Mouse (Mus musculus) right cerebral cortex, adult 18-20 months (tissue): Measurements from ENCODE around the gene Gm3164.
"Not testable (repeated sequence)": the region's sequence is repeated elsewhere in the genome, so short reads cannot be mapped to it uniquely, and the experiment has no call there.

Source experiments
- DNase-seq: peaks from one replicate; pipeline ENCODE4 v3.0.0; 2022; ENCODE audit warnings: mixed read lengths

Gene Gm3164

GRCm38 (mm10) chr14:4414965-4415835, at the start of gene Gm3164:
Gene Gm3164, plus strand, starts transcription at chr14:4415448.
- DNase-seq = not testable (repeated sequence)

- not testable (repeated sequence) for DNase-seq
Observed at GRCm38 (mm10) chr14:4368991-4369390, 46.3 kb upstream of the Gm3164 start.

GRCm38 (mm10) chr14:4369691-4370090, 45.6 kb upstream of the Gm3164 start:
- DNase-seq = not testable (repeated sequence)

GRCm38 (mm10) chr14:4377871-4378270, 37.4 kb upstream of the Gm3164 start:
- DNase-seq = not testable (repeated sequence)

GRCm38 (mm10) chr14:4385606-4386005, 29.6 kb upstream of the Gm3164 start:
- not testable (repeated sequence) for DNase-seq

GRCm38 (mm10) chr14:4392841-4393530, 22.3 kb upstream of the Gm3164 start:
- not testable (repeated sequence) for DNase-seq

- not testable (repeated sequence) for DNase-seq
Observed at GRCm38 (mm10) chr14:4397226-4397625, 18.0 kb upstream of the Gm3164 start, which contains the start of gene Gm3159. Gene Gm3159, plus strand, starts transcription at chr14:4397526.

- not testable (repeated sequence) for DNase-seq
Observed at GRCm38 (mm10) chr14:4398624-4399023, 16.6 kb upstream of the Gm3164 start.

GRCm38 (mm10) chr14:4400115-4400789, 15.0 kb upstream of the Gm3164 start:
- not testable (repeated sequence) for DNase-seq

- not testable (repeated sequence) for DNase-seq
Observed at GRCm38 (mm10) chr14:4401245-4401644, 14.0 kb upstream of the Gm3164 start.

- not testable (repeated sequence) for DNase-seq
Observed at GRCm38 (mm10) chr14:4403840-4404239, 11.4 kb upstream of the Gm3164 start.

- DNase-seq = not testable (repeated sequence)
Observed at GRCm38 (mm10) chr14:4409939-4410338, 5.3 kb upstream of the Gm3164 start.

- not testable (repeated sequence) for DNase-seq
Observed at GRCm38 (mm10) chr14:4430692-4431091, 15.4 kb downstream of the Gm3164 start, which contains the start of gene Gm3173. Gene Gm3173, plus strand, starts transcription at chr14:4430992.

- DNase-seq = not testable (repeated sequence)
Observed at GRCm38 (mm10) chr14:4481445-4481844, 66.2 kb downstream of the Gm3164 start, which contains the start of gene Gm3182. Gene Gm3182, plus strand, starts transcription at chr14:4481745.
